Mouse (Mus musculus) ES-E14 (cell line): Measurements from ENCODE around the gene Slc4a3. TPM values are rescaled to one million over a fixed set of nuclear protein-coding genes. Genes with fewer than 3 reads are reported as not detected.

Experiments used
- DNase-seq: peaks from one replicate; pipeline ENCODE4 v3.0.0-alpha.2; 2013; ENCODE audit warnings: low read depth, low spot score
- H3K27ac ChIP-seq: 2 replicates; pipeline ENCODE4 v1.5.1; 2012; ENCODE audit warnings: low read depth, mild to moderate bottlenecking, low read length, moderate library complexity, mixed read lengths; ENCODE audit not compliant: poor library complexity, insufficient read depth, severe bottlenecking
- H3K36me3 ChIP-seq: 2 replicates; pipeline ENCODE4 v1.6.1; 2012; ENCODE audit warnings: mild to moderate bottlenecking, low read length, moderate library complexity, mixed read lengths; ENCODE audit not compliant: control insufficient read depth, poor library complexity, insufficient read depth, severe bottlenecking
- H3K4me1 ChIP-seq, 2 experiments: fragments of 150-350 bp in 1 of 2; sonication (generic) in 1 of 2; 2 replicates each; pipeline ENCODE4 v1.6.1; 2012; ENCODE audit warnings: low read length in 2 of 2, mild to moderate bottlenecking in 1 of 2, mixed read lengths in 1 of 2; ENCODE audit not compliant: control insufficient read depth in 2 of 2, insufficient read depth in 2 of 2, poor library complexity in 1 of 2
- H3K4me3 ChIP-seq, 2 experiments: fragments of 150-350 bp in 1 of 2; sonication (generic) in 1 of 2; 2 replicates each; pipeline ENCODE4 v1.5.1; 2012; ENCODE audit warnings: low read length in 2 of 2, low read depth in 1 of 2, mild to moderate bottlenecking in 1 of 2, mixed read lengths in 1 of 2; ENCODE audit not compliant: insufficient read depth in 1 of 2, poor library complexity in 1 of 2, severe bottlenecking in 1 of 2
- H3K9ac ChIP-seq: 2 replicates; pipeline ENCODE4 v1.6.1; 2012; ENCODE audit warnings: low read depth, mild to moderate bottlenecking, low read length, mixed read lengths; ENCODE audit not compliant: poor library complexity, insufficient read depth, severe bottlenecking
- H3K9me3 ChIP-seq: fragments of 150-350 bp; sonication (generic); 2 replicates; pipeline ENCODE4 v1.6.1; 2012; ENCODE audit warnings: low read depth, mild to moderate bottlenecking, low read length; ENCODE audit not compliant: control insufficient read depth, insufficient read depth
- CHD2 ChIP-seq: IDR thresholded peaks from 2 replicates; pipeline ENCODE4 v1.6.1; 2014; ENCODE audit warnings: mild to moderate bottlenecking, low read depth, low read length, inconsistent platforms
- HCFC1 ChIP-seq: IDR thresholded peaks from 2 replicates; pipeline ENCODE4 v1.6.1; 2012; ENCODE audit warnings: low read length, inconsistent platforms, borderline replicate concordance; ENCODE audit not compliant: insufficient read depth
- MAFK ChIP-seq: IDR thresholded peaks from 2 replicates; pipeline ENCODE4 v1.6.1; 2014; ENCODE audit warnings: mild to moderate bottlenecking, low read depth, low read length, inconsistent platforms; ENCODE audit not compliant: insufficient read depth
- ZC3H11A ChIP-seq: IDR thresholded peaks from 2 replicates; pipeline ENCODE4 v1.6.1; 2012; ENCODE audit warnings: low read depth, mild to moderate bottlenecking, inconsistent platforms, low read length, borderline replicate concordance
- ZNF384 ChIP-seq: IDR thresholded peaks from 2 replicates; pipeline ENCODE4 v1.6.1; 2012; ENCODE audit warnings: low read depth, low read length, inconsistent platforms
- in situ Hi-C, 2 experiments: fragments of 600-800 bp; cut with MboI; formaldehyde crosslinking; loops; one replicate each; pipeline ENCODE4 v1.15.1; 2025; ENCODE audit warnings: low sequenced_read_pairs in 2 of 2, inconsistent platforms in 1 of 2; ENCODE audit not compliant: unreplicated experiment in 2 of 2
- total RNA-seq: library from RNA; depleted of rRNA; stranded (reverse); fragments of 300-350 nt; gene quantifications from 2 replicates; pipeline ENCODE4 v1.2.3, GENCODE M21; 2012

Gene Slc4a3
- total RNA-seq, 1 experiment = 7.9 TPM

DNA sequence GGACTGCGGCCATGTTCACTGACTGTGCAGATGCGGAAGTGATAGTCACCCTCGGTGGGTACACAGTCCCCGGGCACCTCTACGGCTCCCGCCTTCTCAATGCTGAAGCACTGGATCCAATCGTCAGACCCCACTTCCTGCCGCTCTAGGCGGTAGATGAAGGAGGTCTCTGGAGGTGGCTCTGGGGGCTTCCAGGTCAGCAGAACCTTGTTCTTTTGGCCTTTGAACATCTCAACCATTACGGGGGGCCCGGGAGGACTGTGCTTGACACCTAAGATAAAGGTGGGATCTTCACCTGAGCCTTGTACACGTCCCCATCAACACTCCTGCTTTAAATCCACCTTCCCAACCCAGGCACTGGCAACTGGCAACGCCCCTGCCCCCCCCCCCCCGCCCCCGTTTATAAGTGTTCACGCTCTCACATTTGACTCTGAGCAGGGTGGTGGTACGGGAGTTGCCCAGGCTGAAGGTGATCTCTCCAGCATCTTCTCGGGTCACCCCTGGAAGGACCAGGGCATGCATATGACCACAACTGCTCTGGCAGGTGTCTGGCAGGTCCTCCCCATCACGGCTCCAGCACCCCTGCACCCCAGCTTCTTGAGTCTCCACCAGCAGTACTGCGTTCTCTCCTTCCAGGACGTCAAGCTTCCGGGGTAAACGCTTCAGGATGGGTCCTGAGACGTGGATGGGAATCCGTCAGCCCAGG, 43.0 kb upstream of the Slc4a3 start:
- in situ Hi-C loops = no loop called here
- Histone ChIP-seq H3K27ac (no peak overlapping the region), H3K9me3 (no peaks in the 10 kb centered on the region), H3K4me3 (peak overlapping the region; percentile 23 to 53), H3K36me3 (peaks cover 5% of the 10 kb centered on the region; the same call in 1 of the 2 replicates), H3K9ac (peak overlapping the region; percentile 51; the same call in 1 of the 2 replicates), H3K4me1 (peaks cover 5 to 22% of the 10 kb centered on the region in 2 experiments; a peak in 3 of 4 replicates)
- DNase-seq = no peak
- TF ChIP-seq ZNF384 (no peak), CHD2 (no peak), ZC3H11A (no peak)

DNA sequence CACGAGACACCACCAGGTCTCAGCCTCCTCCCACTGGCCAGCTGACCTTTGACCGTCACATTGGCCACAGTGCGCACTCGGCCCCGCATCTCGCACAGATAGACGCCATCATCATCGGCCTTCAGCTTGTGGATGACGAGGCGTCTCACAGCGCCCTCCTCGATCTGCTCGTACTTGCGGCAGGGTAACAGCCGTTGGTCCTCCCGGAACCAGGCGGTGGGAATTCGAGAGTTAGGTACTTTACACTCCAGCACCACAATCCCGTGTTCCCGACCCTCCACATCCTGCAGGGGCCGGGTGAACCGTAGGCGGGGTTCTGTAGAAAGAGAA, 42.5 kb upstream of the Slc4a3 start:
- Histone ChIP-seq H3K9ac (peak overlapping the region; percentile 51; the same call in 1 of the 2 replicates), H3K36me3 (peaks cover 5% of the 10 kb centered on the region; the same call in 1 of the 2 replicates), H3K4me3 (peak overlapping the region; percentile 23 to 53), H3K27ac (no peak overlapping the region), H3K4me1 (peaks cover 8 to 22% of the 10 kb centered on the region in 2 experiments; a peak in 3 of 4 replicates), H3K9me3 (no peaks in the 10 kb centered on the region)
- DNase-seq = no peak
- in situ Hi-C loops = no loop called here
- TF ChIP-seq HCFC1 (no peak), ZC3H11A (no peak), MAFK (no peak), ZNF384 (no peak), CHD2 (no peak)

GRCm38 (mm10) chr1:75504256-75505045, 41.6 kb upstream of the Slc4a3 start:
- Histone ChIP-seq H3K27ac (no peak overlapping the region), H3K9me3 (no peaks in the 10 kb centered on the region), H3K9ac (no peak overlapping the region), H3K4me1 (peaks cover 8 to 29% of the 10 kb centered on the region in 2 experiments; a peak in 3 of 4 replicates), H3K4me3 (peak overlapping the region; percentile 69 to 71; a peak in 3 of 4 replicates), H3K36me3 (peaks cover 5% of the 10 kb centered on the region; the same call in 1 of the 2 replicates)
- TF ChIP-seq ZNF384 (no peak), MAFK (no peak), HCFC1 (no peak), CHD2 (no peak), ZC3H11A (no peak)
- in situ Hi-C loops = no loop called here
- DNase-seq = no peak

- Histone ChIP-seq H3K36me3 (peaks cover 5% of the 10 kb centered on the region; the same call in 1 of the 2 replicates), H3K9ac (peak overlapping the region; percentile 72), H3K27ac (no peak overlapping the region), H3K9me3 (no peaks in the 10 kb centered on the region), H3K4me1 (peaks cover 10 to 30% of the 10 kb centered on the region in 2 experiments; a peak in 3 of 4 replicates), H3K4me3 (peak overlapping the region; percentile 69 to 71)
- TF ChIP-seq CHD2 = no peak
- TF ChIP-seq HCFC1 = no peak
- TF ChIP-seq ZNF384 = no peak
- TF ChIP-seq ZC3H11A = no peak
- TF ChIP-seq MAFK = no peak
- in situ Hi-C loops = no loop called here
- DNase-seq = no peak
Measured at GRCm38 (mm10) chr1:75505159-75505955, 40.7 kb upstream of the Slc4a3 start.
